Mouse (Mus musculus) activated CD4-positive, CD25-positive, alpha-beta regulatory T cell, adult 4 months (primary cell): ENCODE measurements around the gene Mbd3. TPM values are rescaled to one million over a fixed set of nuclear protein-coding genes. Genes with fewer than 3 reads are reported as not detected.

Experiments used
- ATAC-seq: one replicate; pipeline ENCODE4 v1.8.0; 2017
- polyA plus RNA-seq, 2 experiments: library from polyadenylated mRNA; unstranded; fragments of 100-300 nt; shearing (Covaris generic); gene quantifications; one replicate each; pipeline ENCODE4 v1.2.1; 2017

The Mbd3 gene
- 10 to 100 TPM; 23.6 to 32.0 TPM for polyA plus RNA-seq

- ATAC-seq: peak; percentile 97
Observed at GRCm38 (mm10) chr10:80399191-80399972, at the start of gene Mbd3. Mbd3 (minus strand) TSS chr10:80399550.

- ATAC-seq: peak; percentile 72
Observed at GRCm38 (mm10) chr10:80445898-80446601, 46.7 kb upstream of the Mbd3 start.

- no peak for ATAC-seq
Observed at GRCm38 (mm10) chr10:80445052-80445451, 45.7 kb upstream of the Mbd3 start.

GRCm38 (mm10) chr10:80444339-80445045, 45.1 kb upstream of the Mbd3 start:
- ATAC-seq: no peak

GRCm38 (mm10) chr10:80443575-80444278, 44.4 kb upstream of the Mbd3 start:
- ATAC-seq: no peak

- peak; percentile 54 for ATAC-seq
Observed at GRCm38 (mm10) chr10:80442989-80443388, 43.6 kb upstream of the Mbd3 start.

GRCm38 (mm10) chr10:80441598-80441997, 42.2 kb upstream of the Mbd3 start:
- no peak for ATAC-seq

- ATAC-seq: no peak
Observed at GRCm38 (mm10) chr10:80440031-80440430, 40.7 kb upstream of the Mbd3 start.

GRCm38 (mm10) chr10:80437973-80438372, 38.6 kb upstream of the Mbd3 start:
- ATAC-seq: no peak

- ATAC-seq: no peak
Observed at GRCm38 (mm10) chr10:80436276-80436675, 36.9 kb upstream of the Mbd3 start.

- ATAC-seq: no peak
Observed at GRCm38 (mm10) chr10:80435764-80436163, 36.4 kb upstream of the Mbd3 start.

- ATAC-seq: no peak
Observed at GRCm38 (mm10) chr10:80434823-80435222, 35.5 kb upstream of the Mbd3 start.

- ATAC-seq: peak; percentile 1
Observed at GRCm38 (mm10) chr10:80434233-80434592, 34.9 kb upstream of the Mbd3 start.

GRCm38 (mm10) chr10:80433513-80434232, 34.3 kb upstream of the Mbd3 start, which contains the start of gene Tcf3:
Tcf3 (minus strand) TSS chr10:80433647.
- ATAC-seq: peak; percentile 94

- ATAC-seq: no peak
Observed at GRCm38 (mm10) chr10:80432936-80433512, 33.7 kb upstream of the Mbd3 start.

- no peak for ATAC-seq
Observed at GRCm38 (mm10) chr10:80432387-80432785, 33.0 kb upstream of the Mbd3 start.

- no peak for ATAC-seq
Observed at GRCm38 (mm10) chr10:80431570-80432386, 32.4 kb upstream of the Mbd3 start.

- no peak for ATAC-seq
Observed at GRCm38 (mm10) chr10:80430375-80430980, 31.1 kb upstream of the Mbd3 start.

- ATAC-seq: no peak
Observed at GRCm38 (mm10) chr10:80429800-80430199, 30.4 kb upstream of the Mbd3 start.

GRCm38 (mm10) chr10:80425041-80425440, 25.7 kb upstream of the Mbd3 start:
- no peak for ATAC-seq
